Mouse (Mus musculus): ENCODE results near the gene Tbxas1. TPM values are rescaled to one million over a fixed set of nuclear protein-coding genes. Genes with fewer than 3 reads are reported as not detected.
A peak's percentile ranks its signal among the peaks of the same experiment; 100 is the strongest.

The Tbxas1 gene
- total RNA-seq, 4 experiments from 2014 or later = 3.1 to 8.2 (median 5.0) TPM

GRCm38 (mm10) chr6:38959502-38959901 is 84.3 kb downstream of the Tbxas1 start:
- DNase-seq (ENCODE audit: low spot score in 2 of 2) = no peak

GRCm38 (mm10) chr6:38960367-38960766 is 85.2 kb downstream of the Tbxas1 start:
- DNase-seq (ENCODE audit: low spot score in 2 of 2) = no peak

GRCm38 (mm10) chr6:38960791-38961426 is 85.7 kb downstream of the Tbxas1 start:
- DNase-seq (ENCODE audit: low spot score in 2 of 2) = peak; percentile 8 to 52

- peak in 1 of 2 experiments; percentile 15 for DNase-seq (ENCODE audit: low spot score in 2 of 2)
Measured at GRCm38 (mm10) chr6:38961427-38962033, 86.3 kb downstream of the Tbxas1 start.

GRCm38 (mm10) chr6:38966839-38967238 is 91.6 kb downstream of the Tbxas1 start:
- no peak for DNase-seq (ENCODE audit: low spot score in 2 of 2)

GRCm38 (mm10) chr6:38967288-38967687 is 92.1 kb downstream of the Tbxas1 start:
- DNase-seq (ENCODE audit: low spot score in 2 of 2) = no peak

- DNase-seq (ENCODE audit: low spot score in 2 of 2) = no peak
Measured at GRCm38 (mm10) chr6:38967988-38968387, 92.8 kb downstream of the Tbxas1 start.

- DNase-seq (ENCODE audit: low spot score in 2 of 2) = no peak
Measured at GRCm38 (mm10) chr6:38969944-38970740, 94.9 kb downstream of the Tbxas1 start.

GRCm38 (mm10) chr6:38970759-38971158 is 95.6 kb downstream of the Tbxas1 start:
- DNase-seq (ENCODE audit: low spot score in 2 of 2) = no peak

- DNase-seq (ENCODE audit: low spot score in 2 of 2) = no peak
Measured at GRCm38 (mm10) chr6:38972826-38973225, 97.6 kb downstream of the Tbxas1 start.

GRCm38 (mm10) chr6:38973441-38974161 is 98.4 kb downstream of the Tbxas1 start:
- no peak for DNase-seq (ENCODE audit: low spot score in 2 of 2)

GRCm38 (mm10) chr6:38974162-38974525 is 98.9 kb downstream of the Tbxas1 start:
- DNase-seq (ENCODE audit: low spot score in 2 of 2) = no peak

GRCm38 (mm10) chr6:38974536-38975268 is 99.5 kb downstream of the Tbxas1 start:
- no peak for DNase-seq (ENCODE audit: low spot score in 2 of 2)

- no peak for DNase-seq (ENCODE audit: low spot score in 2 of 2)
Measured at GRCm38 (mm10) chr6:38975866-38976265, 100.7 kb downstream of the Tbxas1 start.

- no peak for DNase-seq (ENCODE audit: low spot score in 2 of 2)
Measured at GRCm38 (mm10) chr6:38976355-38976754, 101.2 kb downstream of the Tbxas1 start.

GRCm38 (mm10) chr6:38980921-38981715 is 105.9 kb downstream of the Tbxas1 start:
- no peak for DNase-seq (ENCODE audit: low spot score in 2 of 2)

- no peak for DNase-seq (ENCODE audit: low spot score in 2 of 2)
Measured at GRCm38 (mm10) chr6:38982071-38982470, 106.9 kb downstream of the Tbxas1 start.

GRCm38 (mm10) chr6:38982656-38983055 is 107.5 kb downstream of the Tbxas1 start:
- no peak for DNase-seq (ENCODE audit: low spot score in 2 of 2)

GRCm38 (mm10) chr6:38983060-38983459 is 107.9 kb downstream of the Tbxas1 start:
- peak in 1 of 2 experiments; percentile 28 for DNase-seq (ENCODE audit: low spot score in 2 of 2)

GRCm38 (mm10) chr6:38984626-38985025 is 109.4 kb downstream of the Tbxas1 start:
- DNase-seq (ENCODE audit: low spot score in 2 of 2) = no peak

Data from left cerebral cortex, adult 8-10 months (tissue).